Mouse (Mus musculus): ENCODE results near the gene Tmem120a. TPM values are rescaled to one million over a fixed set of nuclear protein-coding genes. Genes with fewer than 3 reads are reported as not detected.

Tmem120a gene
- polyA plus RNA-seq, 1 experiment from 2014 or later, result 62.5 TPM

DNA sequence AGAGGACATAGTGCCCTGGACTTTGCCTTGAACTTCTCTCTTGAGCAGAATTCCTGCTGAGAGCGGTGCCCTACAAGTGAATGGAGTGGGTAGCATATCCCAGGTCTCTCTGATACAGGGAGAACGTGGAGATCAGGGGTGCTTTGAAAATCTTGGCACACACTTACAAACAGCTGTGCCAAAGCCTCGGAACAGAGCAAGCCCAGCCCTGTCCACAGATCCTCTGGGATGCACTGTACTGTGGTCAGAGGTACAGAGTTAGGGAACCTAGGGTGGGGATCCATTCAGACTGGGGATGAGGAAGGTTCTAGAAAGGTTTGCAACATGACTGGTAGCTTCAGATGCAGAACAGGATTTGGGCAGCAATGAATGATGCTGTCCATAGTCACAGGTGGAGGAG, 24.1 kb downstream of the Tmem120a start:
- DNase-seq (ENCODE audit: low spot score) (no peak), ATAC-seq (ENCODE audit: low FRiP score) (no peak)
- H3K36me3 ChIP-seq (ENCODE audit: control insufficient read depth, insufficient read depth, low read length), result no peaks in the 10 kb centered on the region
- H3K4me3 ChIP-seq (ENCODE audit: low read depth, low read length), result no peak overlapping the region
- H3K4me1 ChIP-seq (replicated peaks; ENCODE audit: control insufficient read depth, insufficient read depth, low read length), result peaks cover 12% of the 10 kb centered on the region
- no peak overlapping the region for H3K4me2 ChIP-seq (replicated peaks; ENCODE audit: low read depth, low read length)
- H3K27me3 ChIP-seq (ENCODE audit: control insufficient read depth, insufficient read depth, low read length), result no peaks in the 10 kb centered on the region
- no peak overlapping the region for H3K9ac ChIP-seq (ENCODE audit: low read depth, low read length)
- 93% methylated on average over 3 of the region's 3 CpGs for WGBS
- no peaks in the 10 kb centered on the region for H3K9me3 ChIP-seq (ENCODE audit: control insufficient read depth, low read length)
- no peak overlapping the region for H3K27ac ChIP-seq (ENCODE audit: low read depth, low read length)

GRCm38 (mm10) chr5:135719586-135720120, 24.6 kb downstream of the Tmem120a start:
- H3K9ac ChIP-seq (ENCODE audit: low read depth, low read length), result no peak overlapping the region

GRCm38 (mm10) chr5:135715624-135716023, 28.6 kb downstream of the Tmem120a start:
- DNase-seq (ENCODE audit: low spot score), result no peak

More at GRCm38 (mm10) chr5:135719586-135720120, 24.6 kb downstream of the Tmem120a start:
- Histone ChIP-seq H3K36me3 (ENCODE audit: control insufficient read depth, insufficient read depth, low read length) (no peaks in the 10 kb centered on the region), H3K4me2 (replicated peaks; ENCODE audit: low read depth, low read length) (no peak overlapping the region), H3K9me3 (ENCODE audit: control insufficient read depth, low read length) (no peaks in the 10 kb centered on the region), H3K4me1 (replicated peaks; ENCODE audit: control insufficient read depth, insufficient read depth, low read length) (peaks cover 8% of the 10 kb centered on the region), H3K27me3 (ENCODE audit: control insufficient read depth, insufficient read depth, low read length) (no peaks in the 10 kb centered on the region), H3K27ac (ENCODE audit: low read depth, low read length) (no peak overlapping the region), H3K4me3 (ENCODE audit: low read depth, low read length) (no peak overlapping the region)
- ATAC-seq (ENCODE audit: low FRiP score) (no peak), DNase-seq (ENCODE audit: low spot score) (no peak)
- WGBS, result 91% methylated on average over 10 of the region's 10 CpGs

DNA sequence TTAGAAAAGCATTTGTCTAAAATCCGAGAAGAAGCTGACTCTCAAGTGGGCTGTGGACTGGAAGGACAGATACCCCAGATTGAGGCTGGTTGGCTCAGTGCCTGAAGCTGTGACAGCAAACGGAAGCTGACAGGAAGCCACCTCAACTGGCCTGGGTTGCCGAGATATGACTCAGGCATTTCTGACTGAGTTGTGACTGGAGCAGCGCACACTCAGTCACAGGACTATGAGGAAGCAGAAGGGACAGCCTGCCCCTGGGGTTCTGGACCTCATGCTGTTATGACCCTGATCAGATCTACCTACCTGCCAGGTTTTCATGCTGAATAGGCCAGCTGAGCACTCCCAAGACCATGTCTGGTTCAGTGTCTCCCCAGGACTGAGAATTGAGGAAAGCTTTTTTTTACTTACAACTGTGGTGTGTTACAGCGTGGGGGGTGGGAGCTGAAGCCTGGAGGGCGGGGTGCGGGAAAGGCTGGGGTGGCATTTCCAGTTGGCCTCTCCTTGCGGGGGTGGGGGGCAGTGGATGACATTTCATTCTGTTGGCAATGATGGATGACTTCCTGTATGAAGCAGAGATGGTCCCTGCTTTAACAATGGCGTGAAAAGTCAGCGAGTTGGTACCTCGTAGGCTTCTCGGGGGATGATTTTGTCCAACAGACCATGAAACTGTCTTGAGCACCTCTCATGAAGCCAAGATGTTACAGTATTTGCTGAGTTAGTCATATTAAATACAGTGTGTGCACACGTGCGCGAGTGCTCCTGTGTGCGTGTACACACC, 30.6 kb downstream of the Tmem120a start:
- no peak overlapping the region for H3K9ac ChIP-seq (ENCODE audit: low read depth, low read length)
- H3K4me3 ChIP-seq (ENCODE audit: low read depth, low read length), result no peak overlapping the region
- H3K27ac ChIP-seq (ENCODE audit: low read depth, low read length), result peak overlapping the region; percentile 24; the same call in 1 of the 2 replicates
- no peaks in the 10 kb centered on the region for H3K27me3 ChIP-seq (ENCODE audit: control insufficient read depth, insufficient read depth, low read length)
- DNase-seq (ENCODE audit: low spot score), result peak; percentile 25
- no peaks in the 10 kb centered on the region for H3K9me3 ChIP-seq (ENCODE audit: control insufficient read depth, low read length)
- WGBS, result 63% methylated on average over 16 of the region's 16 CpGs
- no peak overlapping the region for H3K4me2 ChIP-seq (replicated peaks; ENCODE audit: low read depth, low read length)
- 0 out of 2 replicates have a peak, but pooled peaks cover 4% of the 10 kb centered on the region for H3K4me1 ChIP-seq (replicated peaks; ENCODE audit: control insufficient read depth, insufficient read depth, low read length)
- ATAC-seq (ENCODE audit: low FRiP score), result no peak
- H3K36me3 ChIP-seq (ENCODE audit: control insufficient read depth, insufficient read depth, low read length), result no peaks in the 10 kb centered on the region

More at GRCm38 (mm10) chr5:135715624-135716023, 28.6 kb downstream of the Tmem120a start:
- no peak for ATAC-seq (ENCODE audit: low FRiP score)
- Histone ChIP-seq H3K9ac (ENCODE audit: low read depth, low read length) (no peak overlapping the region), H3K4me2 (replicated peaks; ENCODE audit: low read depth, low read length) (no peak overlapping the region), H3K36me3 (ENCODE audit: control insufficient read depth, insufficient read depth, low read length) (no peaks in the 10 kb centered on the region), H3K27ac (ENCODE audit: low read depth, low read length) (no peak overlapping the region), H3K27me3 (ENCODE audit: control insufficient read depth, insufficient read depth, low read length) (no peaks in the 10 kb centered on the region), H3K4me3 (ENCODE audit: low read depth, low read length) (no peak overlapping the region), H3K4me1 (replicated peaks; ENCODE audit: control insufficient read depth, insufficient read depth, low read length) (0 out of 2 replicates have a peak, but pooled peaks cover 4% of the 10 kb centered on the region), H3K9me3 (ENCODE audit: control insufficient read depth, low read length) (no peaks in the 10 kb centered on the region)
- 65% methylated on average over 10 of the region's 10 CpGs for WGBS

DNA sequence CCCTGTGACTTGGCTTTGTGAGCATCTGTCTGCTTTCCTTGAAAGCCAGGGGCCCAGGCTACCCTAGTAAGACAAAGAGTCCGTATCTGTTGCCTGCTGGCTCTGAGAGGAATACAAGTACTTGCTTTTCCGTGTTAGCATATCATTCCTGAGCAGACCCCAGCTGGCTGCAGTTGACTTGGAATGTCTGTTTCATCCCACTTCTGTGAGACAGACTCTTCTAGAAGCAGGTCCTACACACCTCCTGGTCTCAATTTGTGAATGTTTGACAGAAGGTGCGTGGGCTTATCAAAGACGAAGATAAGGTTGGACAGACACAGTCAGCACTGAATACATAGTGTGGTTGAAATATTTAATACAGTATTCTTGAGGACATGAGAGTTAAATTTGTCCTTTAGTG, 31.4 kb downstream of the Tmem120a start:
- ATAC-seq (ENCODE audit: low FRiP score) (no peak), DNase-seq (ENCODE audit: low spot score) (no peak)
- no peaks in the 10 kb centered on the region for H3K36me3 ChIP-seq (ENCODE audit: control insufficient read depth, insufficient read depth, low read length)
- 69% methylated on average over 4 of the region's 4 CpGs for WGBS
- 0 out of 2 replicates have a peak, but pooled peaks cover 4% of the 10 kb centered on the region for H3K4me1 ChIP-seq (replicated peaks; ENCODE audit: control insufficient read depth, insufficient read depth, low read length)
- H3K4me3 ChIP-seq (ENCODE audit: low read depth, low read length), result no peak overlapping the region
- no peaks in the 10 kb centered on the region for H3K9me3 ChIP-seq (ENCODE audit: control insufficient read depth, low read length)
- H3K4me2 ChIP-seq (replicated peaks; ENCODE audit: low read depth, low read length), result no peak overlapping the region
- no peak overlapping the region for H3K9ac ChIP-seq (ENCODE audit: low read depth, low read length)
- H3K27me3 ChIP-seq (ENCODE audit: control insufficient read depth, insufficient read depth, low read length), result no peaks in the 10 kb centered on the region
- H3K27ac ChIP-seq (ENCODE audit: low read depth, low read length), result no peak overlapping the region

DNA sequence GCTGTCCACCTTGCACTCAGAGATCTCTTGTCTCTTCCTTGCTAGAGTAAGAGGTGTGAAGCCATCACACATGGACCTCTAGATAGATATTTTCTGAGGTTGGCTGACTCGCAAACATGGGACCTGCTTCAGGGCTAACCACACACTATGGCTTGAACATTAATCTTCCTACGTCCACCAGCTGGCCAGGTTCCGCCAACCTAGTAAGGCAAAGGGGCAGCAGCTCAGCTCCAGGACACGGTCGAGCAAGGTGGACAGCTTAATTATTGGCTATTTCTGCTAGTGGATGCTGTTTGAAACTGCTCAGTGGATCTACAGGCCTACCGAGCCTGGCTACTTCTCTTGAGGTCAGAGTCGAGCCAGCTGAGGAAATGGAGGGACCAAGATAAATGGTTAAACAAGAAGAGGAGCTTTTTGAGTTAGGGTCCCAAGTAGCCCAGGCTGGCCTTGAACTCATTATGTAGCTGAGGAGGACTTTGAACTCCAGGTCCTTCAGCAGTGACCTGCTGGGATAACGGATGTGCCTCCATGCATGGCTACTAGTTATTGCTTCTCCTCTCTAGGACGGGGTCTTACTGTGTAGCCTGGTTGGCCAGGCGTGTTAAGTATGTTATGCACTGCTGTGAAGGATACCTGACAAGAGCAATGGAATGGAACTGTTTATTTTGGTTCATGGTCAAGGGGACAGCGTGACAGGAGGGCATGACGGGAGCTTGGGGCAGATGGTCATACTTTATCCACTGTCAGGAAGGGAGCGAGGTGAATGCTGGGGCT, 32.5 kb downstream of the Tmem120a start:
- H3K36me3 ChIP-seq (ENCODE audit: control insufficient read depth, insufficient read depth, low read length), result no peaks in the 10 kb centered on the region
- DNase-seq (ENCODE audit: low spot score), result no peak
- H3K4me3 ChIP-seq (ENCODE audit: low read depth, low read length), result no peak overlapping the region
- H3K9me3 ChIP-seq (ENCODE audit: control insufficient read depth, low read length), result no peaks in the 10 kb centered on the region
- ATAC-seq (ENCODE audit: low FRiP score), result no peak
- H3K9ac ChIP-seq (ENCODE audit: low read depth, low read length), result no peak overlapping the region
- H3K27ac ChIP-seq (ENCODE audit: low read depth, low read length), result no peak overlapping the region
- H3K4me1 ChIP-seq (replicated peaks; ENCODE audit: control insufficient read depth, insufficient read depth, low read length), result 0 out of 2 replicates have a peak, but pooled peaks cover 4% of the 10 kb centered on the region
- no peak overlapping the region for H3K4me2 ChIP-seq (replicated peaks; ENCODE audit: low read depth, low read length)
- WGBS, result 96% methylated on average over 13 of the region's 13 CpGs
- no peaks in the 10 kb centered on the region for H3K27me3 ChIP-seq (ENCODE audit: control insufficient read depth, insufficient read depth, low read length)

- Histone ChIP-seq H3K4me3 (ENCODE audit: low read depth, low read length) (no peak overlapping the region), H3K36me3 (ENCODE audit: control insufficient read depth, insufficient read depth, low read length) (no peaks in the 10 kb centered on the region), H3K9ac (ENCODE audit: low read depth, low read length) (no peak overlapping the region), H3K27ac (ENCODE audit: low read depth, low read length) (no peak overlapping the region), H3K27me3 (ENCODE audit: control insufficient read depth, insufficient read depth, low read length) (no peaks in the 10 kb centered on the region), H3K4me1 (replicated peaks; ENCODE audit: control insufficient read depth, insufficient read depth, low read length) (0 out of 2 replicates have a peak, but pooled peaks cover 4% of the 10 kb centered on the region), H3K4me2 (replicated peaks; ENCODE audit: low read depth, low read length) (no peak overlapping the region), H3K9me3 (ENCODE audit: control insufficient read depth, low read length) (no peaks in the 10 kb centered on the region)
- ATAC-seq (ENCODE audit: low FRiP score), result no peak
- no peak for DNase-seq (ENCODE audit: low spot score)
- 92% methylated on average over 7 of the region's 7 CpGs for WGBS
These were observed 33.5 kb downstream of the Tmem120a start for GRCm38 (mm10) chr5:135710599-135711214.

DNA sequence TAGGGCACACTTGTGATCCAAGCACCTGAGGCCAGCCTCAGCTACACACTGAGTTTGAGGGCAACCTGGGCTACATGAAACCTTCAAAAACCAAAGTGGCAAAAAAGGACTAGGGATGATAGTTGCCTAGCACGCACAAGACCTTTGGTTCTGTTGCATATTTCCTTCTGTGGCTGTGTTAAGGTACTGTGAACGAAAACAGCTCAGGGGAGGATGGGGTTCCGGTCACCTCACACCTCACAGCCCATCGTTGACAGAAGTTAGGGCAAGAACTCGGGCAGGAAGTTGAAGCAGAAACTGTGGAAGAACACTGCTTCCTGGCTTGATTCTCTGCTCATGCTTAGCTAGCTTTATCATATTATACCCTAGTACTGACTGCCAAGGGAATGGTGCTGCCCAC, 34.5 kb downstream of the Tmem120a start:
- Histone ChIP-seq H3K4me2 (replicated peaks; ENCODE audit: low read depth, low read length) (no peak overlapping the region), H3K4me3 (ENCODE audit: low read depth, low read length) (no peak overlapping the region), H3K4me1 (replicated peaks; ENCODE audit: control insufficient read depth, insufficient read depth, low read length) (0 out of 2 replicates have a peak, but pooled peaks cover 4% of the 10 kb centered on the region), H3K9ac (ENCODE audit: low read depth, low read length) (no peak overlapping the region), H3K9me3 (ENCODE audit: control insufficient read depth, low read length) (no peaks in the 10 kb centered on the region), H3K36me3 (ENCODE audit: control insufficient read depth, insufficient read depth, low read length) (no peaks in the 10 kb centered on the region), H3K27me3 (ENCODE audit: control insufficient read depth, insufficient read depth, low read length) (no peaks in the 10 kb centered on the region), H3K27ac (ENCODE audit: low read depth, low read length) (no peak overlapping the region)
- no peak for DNase-seq (ENCODE audit: low spot score)
- ATAC-seq (ENCODE audit: low FRiP score), result no peak
- 99% methylated on average over 5 of the region's 5 CpGs for WGBS
